Mouse (Mus musculus): ENCODE results near the gene Fam90a1a.

DNA sequence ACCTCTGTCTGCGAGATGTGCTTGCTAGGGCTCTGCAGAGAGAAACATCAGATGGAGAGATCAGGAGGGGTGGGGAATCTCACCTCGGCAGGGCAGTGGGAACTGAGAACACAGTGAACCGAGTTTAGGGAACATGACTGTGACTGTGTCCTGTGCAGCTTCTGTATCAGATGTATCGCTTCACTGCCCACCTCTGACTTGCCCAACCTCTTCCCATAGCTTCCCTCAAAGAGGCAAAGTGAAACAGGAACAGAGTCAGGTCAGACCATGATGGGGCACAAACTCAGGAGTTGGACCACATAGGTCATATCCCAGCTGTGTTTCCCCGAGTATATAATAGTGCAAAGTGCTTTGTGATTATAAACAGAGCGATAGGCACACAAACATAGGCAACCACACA is 47.9 kb downstream of the Fam90a1a start:
- TF ChIP-seq CTCF (IDR thresholded peaks at IDR 0.05; ENCODE audit: borderline replicate concordance, extremely low read depth, insufficient read depth, insufficient read length) (no peak), POLR2A (IDR thresholded peaks at IDR 0.05; ENCODE audit: borderline replicate concordance, extremely low read depth, insufficient read depth, insufficient read length, poor library complexity, severe bottlenecking) (no peak)

Data from brain, embryonic 14.5 days (tissue).